In genomic region chr5:111409412-111410044, GRCm38 (mm10) we compare ENCODE assay signal across 9 mouse cellular contexts. TPM values are rescaled to one million over a fixed set of nuclear protein-coding genes. Genes with fewer than 3 reads are reported as not detected.
DNase-seq lines count a peak whose midpoint lies in the region; ATAC-seq and TF ChIP-seq lines count a peak whose summit lies in the region.
"Had no signal": no experiment of that assay in that cellular context is flagged by ENCODE, and none has a peak within 500 bp of the region (broad histone marks: within the 10 kb centered on the region; RNA-seq: fewer than 3 reads in every experiment).

No protein-coding gene starts in this region.

- no peaks in the 10 kb centered on the region for H3K9me3 ChIP-seq in intestine, embryonic 14.5 days (ENCODE audit: control insufficient read depth, low read length)
- H3K9me3 ChIP-seq in intestine, embryonic 16.5 days (ENCODE audit: control insufficient read depth, low read length): no peaks in the 10 kb centered on the region
- H3K9me3 ChIP-seq in embryonic facial prominence, embryonic 14.5 days (ENCODE audit: control insufficient read depth, low read length): no peaks in the 10 kb centered on the region
- H3K9me3 ChIP-seq: hindbrain, embryonic 15.5 days had no signal

- no peak overlapping the region for H3K9ac ChIP-seq in intestine, embryonic 14.5 days (ENCODE audit: low read length)
- H3K9ac ChIP-seq in intestine, embryonic 16.5 days (ENCODE audit: low read depth, low read length): no peak overlapping the region
- 0 out of 2 replicates have a peak overlapping the region, but pooled peaks have one; percentile 47 for H3K9ac ChIP-seq in embryonic facial prominence, embryonic 14.5 days (ENCODE audit: low read depth, low read length)
- H3K9ac ChIP-seq: hindbrain, embryonic 15.5 days had no signal

- WGBS in intestine, embryonic 14.5 days: 6% methylated on average over 1 of the region's 1 CpGs
- 18% methylated on average over 1 of the region's 1 CpGs for WGBS in intestine, embryonic 16.5 days
- WGBS in embryonic facial prominence, embryonic 14.5 days: 10% methylated on average over 1 of the region's 1 CpGs
- WGBS in lung, adult 2 months: 0% methylated on average over 1 of the region's 1 CpGs

- TF ChIP-seq POLR2A in lung, adult 2 months (IDR thresholded peaks at IDR 0.05; ENCODE audit: borderline replicate concordance, extremely low read depth, low read depth, low read length): no peak

- no peak for DNase-seq in intestine, embryonic 14.5 days (ENCODE audit: low spot score)
- peak; percentile 78 for DNase-seq in ES-CJ7 (ENCODE audit: low read depth, low spot score)
- peak; percentile 53 for DNase-seq in embryonic facial prominence, embryonic 14.5 days (ENCODE audit: low spot score)
- DNase-seq in lung, adult 2 months: no peak
- no peak for DNase-seq in thymus, postnatal 25 days
- no peak for DNase-seq in MN1 (ENCODE audit: low spot score)

- H3K4me2 ChIP-seq in intestine, embryonic 14.5 days (ENCODE audit: low read length): no peak overlapping the region
- no peak overlapping the region for H3K4me2 ChIP-seq in intestine, embryonic 16.5 days (ENCODE audit: low read depth, low read length)
- H3K4me2 ChIP-seq in embryonic facial prominence, embryonic 14.5 days (ENCODE audit: low read depth, low read length): no peak overlapping the region

- 0 out of 2 replicates have a peak, but pooled peaks have one; percentile 6 for ATAC-seq in intestine, embryonic 14.5 days (replicated peaks; ENCODE audit: low FRiP score, low TSS enrichment, low read depth)
- no peak for ATAC-seq in intestine, embryonic 16.5 days
- ATAC-seq in embryonic facial prominence, embryonic 14.5 days (ENCODE audit: low read depth): no peak
- no peak for ATAC-seq in inflammation-experienced regulatory T-cells, adult 6 months

- 0 out of 2 replicates have a peak overlapping the region, but pooled peaks have one; percentile 88 for H3K27ac ChIP-seq in intestine, embryonic 14.5 days (ENCODE audit: low read depth)
- H3K27ac ChIP-seq in intestine, embryonic 16.5 days (ENCODE audit: low read length): no peak overlapping the region
- peak overlapping the region; percentile 88 for H3K27ac ChIP-seq in embryonic facial prominence, embryonic 14.5 days (replicated peaks; ENCODE audit: low read depth, low read length)

- H3K36me3 ChIP-seq in intestine, embryonic 14.5 days (ENCODE audit: control insufficient read depth, insufficient read depth, low read length): no peaks in the 10 kb centered on the region
- H3K36me3 ChIP-seq in intestine, embryonic 16.5 days (ENCODE audit: control insufficient read depth, insufficient read depth, low read length): no peaks in the 10 kb centered on the region
- no peaks in the 10 kb centered on the region for H3K36me3 ChIP-seq in embryonic facial prominence, embryonic 14.5 days (ENCODE audit: control insufficient read depth, insufficient read depth, low read length)
- H3K36me3 ChIP-seq: hindbrain, embryonic 15.5 days had no signal

- H3K4me3 ChIP-seq in intestine, embryonic 14.5 days (ENCODE audit: low read depth, low read length): no peak overlapping the region
- H3K4me3 ChIP-seq in intestine, embryonic 16.5 days (ENCODE audit: low read length): no peak overlapping the region
- H3K4me3 ChIP-seq in embryonic facial prominence, embryonic 14.5 days (ENCODE audit: low read depth, low read length): no peak overlapping the region
- H3K4me3 ChIP-seq in lung, adult 2 months (replicated peaks; ENCODE audit: extremely low read depth, low read depth, low read length): no peak overlapping the region
- H3K4me3 ChIP-seq: hindbrain, embryonic 15.5 days had no signal

- H3K27me3 ChIP-seq in intestine, embryonic 14.5 days (replicated peaks; ENCODE audit: control insufficient read depth, insufficient read depth, low read length): no peaks in the 10 kb centered on the region
- no peaks in the 10 kb centered on the region for H3K27me3 ChIP-seq in intestine, embryonic 16.5 days (replicated peaks; ENCODE audit: control insufficient read depth, insufficient read depth, low read length)
- H3K27me3 ChIP-seq in embryonic facial prominence, embryonic 14.5 days (replicated peaks; ENCODE audit: control insufficient read depth, insufficient read depth, low read length): no peaks in the 10 kb centered on the region
- H3K27me3 ChIP-seq: hindbrain, embryonic 15.5 days had no signal

- peak; percentile 55 for TF ChIP-seq CTCF in lung, adult 2 months (IDR thresholded peaks at IDR 0.05; ENCODE audit: insufficient read depth, low read length)

- H3K4me1 ChIP-seq in intestine, embryonic 14.5 days (replicated peaks; ENCODE audit: control insufficient read depth, insufficient read depth, low read length): peaks cover 30% of the 10 kb centered on the region
- H3K4me1 ChIP-seq in intestine, embryonic 16.5 days (ENCODE audit: control insufficient read depth, insufficient read depth, low read length): peaks cover 9% of the 10 kb centered on the region
- peaks cover 18% of the 10 kb centered on the region for H3K4me1 ChIP-seq in embryonic facial prominence, embryonic 14.5 days (ENCODE audit: control insufficient read depth, insufficient read depth, low read length)
- no peaks in the 10 kb centered on the region for H3K4me1 ChIP-seq in lung, adult 2 months (ENCODE audit: control insufficient read depth, insufficient read depth, low read length)

RNA-seq across cellular contexts. Expression of gene Mn1, which starts 7.6 kb away (rescaled TPM):
- polyA plus RNA-seq in intestine, embryonic 14.5 days (2014; fragmentation: Nextera tagmentation; extraction: Ambion mirVana): 10.9 and 11.7 TPM in 2 replicates
- polyA plus RNA-seq in intestine, embryonic 16.5 days (2015; fragmentation: Nextera tagmentation; extraction: Ambion mirVana): 7.2 and 7.4 TPM in 2 replicates
- 29.1 and 33.3 TPM in 2 replicates for polyA plus RNA-seq in embryonic facial prominence, embryonic 14.5 days (2014; fragmentation: Nextera tagmentation; extraction: Ambion mirVana)
- polyA plus RNA-seq in lung, adult 2 months (2012; rRNA removed): 4.0 and 6.2 TPM in 2 replicates
- polyA plus RNA-seq in inflammation-experienced regulatory T-cells, adult 6 months (2017; shearing (Covaris generic)): not detected

Comparison
In these comparisons a context has a peak if more than half of its experiments do, and no peak if none do; other contexts are left out.
1. DNase-seq: peak in ES-CJ7 (single experiment) and embryonic facial prominence, embryonic 14.5 days (single experiment); none in intestine, embryonic 14.5 days (single experiment), lung, adult 2 months (single experiment), thymus, postnatal 25 days (single experiment) and MN1 (single experiment).